Mouse (Mus musculus): ENCODE data around the gene Nsmce3. TPM values are rescaled to one million over a fixed set of nuclear protein-coding genes. Genes with fewer than 3 reads are reported as not detected.

Gene Nsmce3
- total RNA-seq, 1 experiment from 2014 or later: 8.7 TPM

DNA sequence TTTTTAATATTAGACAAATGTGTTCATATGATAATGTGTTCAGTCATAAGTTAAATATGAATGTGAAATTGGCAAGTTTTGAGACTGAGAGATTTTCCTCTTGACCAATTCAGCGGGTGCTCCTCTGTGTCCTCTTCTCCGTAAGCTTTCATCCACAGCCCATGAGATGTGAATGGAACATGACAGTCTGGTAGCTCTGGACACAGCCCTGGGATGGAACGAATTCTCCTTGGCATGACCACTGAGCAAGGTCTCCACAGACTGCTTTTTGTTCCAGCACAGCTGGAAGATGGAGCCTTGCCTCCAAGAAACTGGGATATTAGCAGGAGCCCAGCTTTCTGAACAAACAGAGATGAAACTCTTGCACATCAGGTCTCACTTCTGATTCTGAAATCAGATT is 9.8 kb downstream of the Nsmce3 start:
- DNase-seq: no peak

DNA sequence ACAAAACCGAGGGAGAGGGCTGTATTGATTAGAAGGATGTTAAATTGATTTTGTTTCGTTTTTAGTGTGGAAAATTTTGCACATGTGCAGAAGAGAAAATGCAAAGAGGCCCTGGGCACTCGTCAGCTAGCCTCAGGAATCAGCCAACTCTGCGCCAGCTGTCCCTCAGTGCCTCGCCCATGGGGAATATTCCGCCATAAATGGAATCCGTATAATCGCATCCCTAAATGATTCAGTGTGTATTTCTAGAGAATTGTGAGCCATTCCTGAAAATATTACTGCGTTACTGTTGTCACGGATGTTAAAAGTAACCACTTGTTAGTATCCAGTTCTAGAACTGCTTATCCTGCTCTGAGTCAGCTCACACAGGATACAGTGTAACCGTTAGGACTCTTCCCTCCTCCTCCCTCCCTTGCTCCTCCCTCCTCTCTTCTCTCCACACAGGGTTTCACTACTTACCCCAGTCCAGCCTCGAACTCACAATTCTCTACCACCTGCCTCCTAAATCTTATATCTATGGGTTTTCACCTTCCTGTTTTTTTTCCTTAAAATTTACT is 16.2 kb downstream of the Nsmce3 start:
- DNase-seq: no peak

DNA sequence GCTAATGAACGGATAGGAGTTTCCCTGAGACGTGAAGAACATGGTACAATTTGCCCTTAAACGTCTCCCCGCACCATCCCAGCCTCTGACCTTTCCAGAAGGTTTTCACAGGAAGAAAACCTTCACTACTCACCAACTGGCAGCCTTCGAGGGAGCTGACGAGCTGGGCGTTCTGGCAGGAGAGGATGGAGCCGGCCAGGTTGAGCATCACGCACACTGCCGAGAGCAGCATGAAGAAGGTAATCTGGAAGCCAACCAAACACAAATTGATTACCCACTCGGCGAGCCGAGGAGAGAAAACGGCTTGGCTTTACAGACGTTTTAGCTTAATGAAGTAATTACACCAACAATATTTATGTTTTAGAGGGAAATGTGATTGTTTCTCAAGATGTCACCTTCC is 16.8 kb downstream of the Nsmce3 start:
- DNase-seq: no peak

DNA sequence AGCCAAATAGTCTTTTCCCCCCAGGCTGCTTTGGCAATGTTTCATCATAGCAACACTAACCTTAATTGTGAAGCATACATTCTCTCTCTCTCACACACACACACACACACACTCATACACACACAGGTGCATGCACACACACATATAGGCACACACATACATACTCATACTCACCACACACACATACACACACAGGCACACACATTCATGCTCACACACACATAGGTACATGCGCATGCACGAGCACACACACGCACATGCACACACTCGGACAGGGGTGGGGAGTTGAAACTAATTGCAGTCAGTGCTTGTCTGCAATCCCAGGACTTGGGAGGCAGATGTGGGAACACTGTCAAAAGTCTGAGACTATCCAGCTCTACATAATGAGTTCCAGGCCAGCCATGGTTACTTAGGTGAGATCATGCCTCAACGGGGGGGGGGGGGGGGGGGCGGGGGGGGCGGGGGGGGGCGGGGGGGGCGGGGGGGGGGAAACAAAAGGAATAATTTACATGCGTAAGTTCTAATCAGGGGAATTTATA is 17.3 kb downstream of the Nsmce3 start:
- DNase-seq: no peak

DNA sequence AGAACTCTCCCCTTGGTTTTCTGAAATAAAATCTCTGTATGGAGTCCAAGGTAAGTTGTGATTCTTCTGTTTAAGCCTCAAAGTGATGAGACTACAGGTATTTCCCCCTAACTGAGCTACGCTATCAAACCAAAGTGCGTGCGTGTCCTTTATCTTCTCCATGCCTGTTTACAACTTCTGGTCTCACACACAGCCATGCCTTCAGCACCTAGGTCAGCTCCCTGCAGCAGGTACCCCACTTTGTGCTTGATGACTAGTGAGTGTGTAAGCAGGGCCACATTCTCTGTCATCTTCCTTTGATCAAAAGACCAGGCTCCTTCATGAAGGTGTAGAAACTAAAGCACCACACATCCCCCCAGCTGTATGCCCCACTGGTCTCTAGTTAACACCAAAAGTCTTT is 22.0 kb downstream of the Nsmce3 start:
- DNase-seq: peak; percentile 63

DNA sequence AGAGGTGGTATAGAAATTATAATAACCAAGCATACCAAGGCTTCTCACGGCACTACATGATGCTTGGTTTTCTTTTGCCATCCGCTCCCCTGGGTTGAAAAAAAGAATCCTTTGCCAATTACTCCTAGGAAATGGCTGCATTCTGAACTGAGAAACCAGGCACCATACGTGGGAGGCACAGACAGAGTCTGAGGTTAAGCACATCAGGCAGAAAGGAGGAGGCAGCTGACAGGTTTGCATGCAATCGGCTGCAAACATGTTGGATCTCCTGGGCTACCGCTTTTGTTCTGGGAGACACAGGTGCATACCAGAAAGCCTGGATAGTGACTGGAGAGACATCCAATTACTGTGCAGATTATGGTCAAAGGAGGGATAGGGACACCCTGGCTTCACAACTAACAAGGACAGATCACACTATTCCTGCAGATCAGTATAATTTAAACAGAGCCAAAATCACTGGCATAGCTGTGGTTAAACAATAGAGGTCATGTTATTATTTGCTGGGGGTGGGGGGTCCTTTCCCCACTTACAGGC is 25.4 kb downstream of the Nsmce3 start:
- no peak for DNase-seq

DNA sequence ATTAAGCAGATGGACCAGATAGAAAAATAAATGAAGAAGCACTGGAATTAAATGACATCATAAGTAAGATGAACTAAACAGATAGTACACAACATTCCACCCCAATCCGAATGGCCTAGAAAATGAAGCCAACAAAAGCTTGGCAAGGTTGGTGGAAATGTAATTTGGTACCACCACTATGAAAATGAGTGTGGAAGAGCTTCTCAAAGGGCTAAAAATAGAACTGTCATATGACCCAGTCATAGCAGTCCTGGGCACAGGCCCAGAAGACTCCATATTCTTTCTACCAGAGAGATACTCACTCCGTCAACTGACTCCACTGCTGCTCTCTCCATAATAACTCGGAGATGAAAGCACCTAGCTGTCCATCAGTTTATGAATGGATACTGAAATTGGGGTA is 26.7 kb downstream of the Nsmce3 start:
- no peak for DNase-seq

DNA sequence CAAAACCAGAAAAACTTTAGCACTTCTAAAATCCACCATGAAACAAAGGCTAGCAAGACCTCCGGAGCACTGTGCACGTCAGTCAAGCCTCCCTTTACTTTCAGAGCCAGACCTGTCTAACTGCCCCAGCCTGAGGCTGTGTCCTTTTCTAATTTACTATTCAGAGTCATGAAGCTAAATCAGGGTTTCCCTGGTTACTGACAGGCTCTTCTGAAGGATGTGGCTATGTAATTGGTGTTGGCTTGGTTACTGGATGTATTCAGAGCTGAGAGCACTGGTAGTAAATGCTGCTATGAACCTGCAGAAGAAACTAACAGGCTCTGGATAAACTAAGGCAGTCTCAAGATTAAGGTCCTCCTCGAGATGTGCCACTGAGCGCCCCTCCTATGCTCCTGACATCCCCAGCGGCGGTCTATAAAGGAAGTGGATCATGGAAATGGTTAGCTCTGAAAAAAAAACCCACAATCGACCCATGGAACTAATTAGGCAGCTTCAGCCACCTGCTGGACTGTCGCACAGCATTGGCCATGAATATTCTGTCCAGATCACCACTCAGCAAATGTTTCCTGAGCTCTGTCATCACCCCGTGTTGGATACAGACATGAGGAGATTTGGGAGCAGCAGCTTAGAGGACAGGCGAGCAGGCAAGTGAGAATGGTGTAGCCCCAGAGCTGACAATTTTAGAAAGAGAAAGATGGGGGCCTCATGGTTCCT is 31.7 kb downstream of the Nsmce3 start:
- no peak for DNase-seq

DNA sequence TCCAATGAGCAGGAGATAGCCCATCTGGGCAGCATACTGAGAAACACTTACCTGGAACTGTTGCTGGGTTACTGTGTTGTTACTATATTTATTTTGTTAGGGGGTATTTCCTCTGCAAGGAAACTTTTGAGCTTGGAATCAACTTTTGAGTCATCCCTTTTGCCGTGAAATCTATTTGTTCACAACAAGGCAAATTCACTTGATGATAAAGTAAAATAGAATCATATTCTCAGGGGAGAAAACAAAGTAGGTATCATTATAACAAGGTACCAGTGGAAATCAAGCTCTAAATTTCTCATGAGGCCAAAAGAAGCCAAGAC is 32.3 kb downstream of the Nsmce3 start:
- DNase-seq: no peak

DNA sequence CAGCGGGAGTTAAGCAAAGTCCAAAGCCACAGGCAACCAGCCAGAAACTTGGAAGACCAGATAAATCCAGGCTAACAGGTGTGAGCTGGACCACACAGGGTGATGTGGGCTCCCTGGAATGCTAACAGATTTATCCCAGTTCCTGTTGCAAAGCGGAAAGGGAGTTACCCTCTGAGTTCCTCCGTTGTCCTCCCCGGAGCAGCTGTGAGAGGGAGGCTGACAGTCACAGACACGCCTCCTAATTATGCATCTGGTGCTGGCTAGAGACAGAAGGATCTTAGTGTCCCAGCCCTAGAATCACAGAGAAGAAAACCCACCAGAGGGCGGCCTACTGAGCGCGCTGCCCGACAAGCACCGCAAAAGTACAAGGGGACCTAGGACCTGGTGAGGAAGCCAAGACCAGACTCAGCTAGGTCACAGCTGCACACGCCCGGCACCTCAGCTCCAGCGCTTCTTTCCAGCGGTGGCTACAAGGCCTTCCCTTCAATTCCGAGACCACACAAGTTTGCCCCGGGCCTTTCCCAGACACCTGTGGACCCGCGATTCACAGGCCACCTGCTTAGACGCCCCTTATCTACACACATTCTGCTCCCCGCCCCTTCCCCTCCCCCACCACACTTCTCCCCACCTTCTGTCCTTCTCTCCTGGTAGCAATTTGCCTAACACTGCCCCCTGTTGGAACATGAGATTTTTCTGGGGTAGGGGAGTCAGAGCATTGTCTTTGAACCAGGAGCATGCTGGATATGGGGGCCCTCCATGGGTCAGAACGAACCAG is 32.8 kb downstream of the Nsmce3 start:
- DNase-seq: peak; percentile 43

DNA sequence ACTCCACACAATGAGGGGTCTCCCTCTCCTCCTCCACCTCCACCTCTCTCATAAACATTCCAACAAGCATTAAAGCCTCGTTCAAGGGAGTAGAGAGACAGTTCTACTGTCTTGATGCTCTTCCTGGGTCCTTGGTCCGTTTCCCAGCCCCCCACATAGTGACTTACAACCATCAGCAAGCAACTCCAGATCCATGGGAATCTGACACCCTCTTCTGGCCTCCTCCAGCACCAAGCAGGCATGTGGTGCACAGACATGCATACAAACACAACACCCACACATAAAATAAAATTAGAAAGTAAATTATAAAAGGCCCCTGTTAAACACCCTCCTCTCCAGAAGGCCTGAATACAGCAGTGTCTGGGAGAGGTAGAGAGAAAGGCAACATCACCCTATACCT is 33.5 kb downstream of the Nsmce3 start:
- no peak for DNase-seq

DNA sequence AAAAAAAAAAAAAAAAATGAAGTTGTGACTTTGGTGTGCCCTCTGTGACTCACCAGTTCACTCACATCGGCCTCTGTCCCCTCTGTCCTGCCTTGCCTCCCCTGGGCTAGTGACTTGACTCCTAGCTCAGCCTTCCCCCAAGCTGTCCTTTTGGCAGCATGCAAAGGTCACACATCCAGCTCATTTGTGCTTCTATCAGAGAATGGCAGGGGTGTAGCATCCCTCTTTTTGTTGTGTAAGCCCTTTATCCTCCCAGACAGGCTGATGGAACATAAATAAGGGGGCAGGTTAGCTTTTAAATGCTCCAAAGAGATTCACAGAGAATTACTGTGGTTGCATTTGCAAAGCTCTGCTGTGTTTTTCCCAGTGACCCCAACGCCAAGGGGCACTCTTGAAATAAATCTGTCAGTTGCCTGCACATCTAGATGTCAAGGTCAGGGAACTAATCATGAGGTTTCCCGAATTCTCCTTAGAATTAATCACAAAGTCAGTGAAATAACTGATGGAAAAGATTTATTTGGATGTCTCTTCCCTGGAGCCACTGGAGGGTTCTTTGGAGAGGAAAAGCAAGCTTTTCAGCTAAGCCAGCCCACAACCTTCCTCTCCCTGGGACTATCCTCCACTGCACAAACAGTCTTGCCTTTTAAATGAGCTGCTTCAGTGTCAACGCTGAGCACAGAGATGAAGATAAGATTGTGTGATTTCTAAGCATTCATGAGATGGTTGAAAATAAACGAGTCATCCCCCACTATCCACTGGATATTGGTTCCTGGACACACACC is 42.4 kb downstream of the Nsmce3 start:
- peak; percentile 30 for DNase-seq

DNA sequence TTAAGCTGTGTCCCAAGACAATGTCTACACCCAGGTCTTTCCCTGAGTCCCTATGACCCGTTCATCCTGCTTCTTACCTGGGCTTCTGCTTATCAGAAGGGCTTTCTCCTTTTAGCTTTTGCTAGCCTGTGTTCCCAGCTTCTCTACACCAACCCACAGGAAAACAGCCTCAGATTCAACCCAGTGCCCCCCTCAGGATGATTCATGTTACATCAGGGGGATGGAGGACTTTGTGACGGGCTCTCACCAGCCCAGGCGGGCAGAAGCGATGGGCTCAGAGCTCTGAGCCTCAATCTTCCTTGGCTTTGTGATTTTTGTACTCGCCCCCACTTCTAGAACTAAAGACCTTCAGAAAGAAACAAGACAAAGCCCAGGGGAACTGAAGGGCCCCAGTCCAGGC is 51.7 kb downstream of the Nsmce3 start:
- no peak for DNase-seq

DNA sequence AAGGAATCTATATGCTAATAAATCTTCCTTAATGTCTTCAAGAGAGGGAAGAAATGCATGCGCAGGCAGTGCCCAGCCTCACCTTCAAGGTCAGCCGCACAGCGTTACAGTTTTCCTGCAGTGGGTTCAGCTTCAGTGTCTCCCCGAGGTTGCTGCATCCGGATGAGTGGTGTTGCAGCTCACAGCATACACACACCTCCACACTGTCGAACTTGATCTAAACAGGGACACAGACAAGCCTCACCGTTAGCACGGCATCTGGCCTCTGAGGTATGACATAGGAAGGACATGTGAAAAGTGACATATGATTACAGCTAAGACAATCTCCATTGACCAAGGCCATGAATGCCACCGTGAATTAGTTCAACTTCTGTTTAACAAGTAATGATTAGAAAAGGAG is 53.1 kb downstream of the Nsmce3 start:
- no peak for DNase-seq

All from adrenal gland, postnatal 25 days (tissue).